Mouse (Mus musculus) thymus, postnatal 10 days (tissue): ENCODE results near the gene Cdk2ap2.
"Not testable (repeated sequence)": the region's sequence is repeated elsewhere in the genome, so short reads cannot be mapped to it uniquely, and the experiment has no call there.

ENCODE experiments used
- DNase-seq, 2 experiments: peaks; one replicate each; pipeline ENCODE4 v3.0.0; 2021; ENCODE audit warnings: low spot score in 2 of 2

The Cdk2ap2 gene

DNA sequence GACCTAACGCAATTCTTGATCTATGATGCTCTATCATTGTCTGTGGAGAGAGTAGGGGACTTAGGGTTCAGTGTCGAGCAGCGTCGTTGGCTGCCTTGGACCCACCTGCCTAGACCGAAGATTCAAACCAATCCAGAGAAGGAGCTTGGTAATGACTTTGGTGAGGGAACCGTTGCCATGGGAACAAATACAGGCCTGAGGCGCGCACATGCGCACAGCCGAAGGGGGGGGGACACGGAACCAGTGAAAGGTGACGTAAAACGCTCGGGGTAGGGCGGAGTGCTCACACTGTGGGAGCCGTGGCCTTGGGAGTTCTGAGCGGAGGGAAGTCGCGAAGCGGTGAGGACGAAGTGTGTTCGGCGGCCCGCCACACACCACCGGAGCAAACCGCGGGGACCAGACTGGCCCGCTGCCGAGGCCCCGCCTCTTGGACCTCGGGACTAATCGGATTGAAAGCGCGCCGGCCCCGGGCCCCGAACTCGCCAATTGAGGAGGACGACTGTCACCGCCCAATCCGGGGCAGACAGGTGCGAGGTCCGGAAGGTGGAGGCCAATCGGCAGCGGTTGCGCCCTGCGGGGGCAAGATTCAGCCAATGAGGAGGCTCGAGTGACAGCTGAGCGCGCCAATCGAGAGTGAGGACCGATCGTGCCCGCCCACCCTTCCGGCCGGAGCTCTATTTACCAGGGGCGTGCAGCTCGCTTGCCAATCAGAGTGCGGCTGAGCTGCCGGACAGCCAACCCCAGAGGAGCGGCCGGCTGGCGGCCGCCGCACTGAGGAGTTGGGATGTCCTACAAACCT lies at the start of gene Cdk2ap2:
Cdk2ap2 (plus strand) TSS at position 541 of the 799 bp plus-strand sequence.
- peak; percentile 98 to 99 for DNase-seq

DNA sequence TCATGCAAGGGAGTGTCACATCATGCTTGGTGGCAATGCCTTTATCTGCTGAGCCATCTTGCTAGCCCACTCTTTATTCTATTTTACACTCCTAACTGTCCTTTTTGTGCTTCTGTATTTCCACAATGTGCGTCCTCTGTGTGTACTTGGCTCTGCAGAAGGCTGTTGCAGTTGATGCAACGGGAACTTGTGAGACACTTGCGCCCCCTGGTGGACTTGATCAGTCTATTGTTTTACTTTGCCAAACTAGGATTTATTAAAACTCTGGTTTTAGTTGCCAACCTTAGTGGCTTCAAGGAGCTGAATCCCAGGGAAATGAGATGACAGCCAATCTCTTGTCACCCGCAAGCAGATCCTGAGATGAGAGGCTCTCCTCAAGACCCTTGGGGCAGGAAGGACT lies 49.1 kb upstream of the Cdk2ap2 start:
- peak; percentile 58 to 90 for DNase-seq

- DNase-seq, result not testable (repeated sequence)
Observed at GRCm38 (mm10) chr19:4049069-4049468, 47.9 kb upstream of the Cdk2ap2 start.

DNA sequence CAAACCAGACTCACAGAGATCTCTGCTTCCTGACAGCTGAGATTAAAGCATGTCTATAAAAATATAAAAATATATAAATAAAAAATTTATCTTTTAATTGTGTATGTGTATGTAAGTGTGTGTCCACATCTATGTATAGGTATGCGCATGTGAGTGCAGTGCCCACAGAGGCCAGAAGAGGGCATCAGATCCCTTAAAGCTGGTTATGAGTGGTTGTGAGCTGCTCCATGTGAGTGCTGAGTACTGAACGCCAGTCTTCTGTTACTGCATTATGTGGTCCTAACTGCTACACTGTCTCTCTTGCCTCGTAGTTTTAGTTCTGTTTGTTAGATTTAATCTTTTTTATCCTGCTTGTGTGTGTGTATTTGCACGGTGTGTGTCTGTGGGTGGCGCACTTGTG lies 46.0 kb upstream of the Cdk2ap2 start:
- DNase-seq, result no peak

DNA sequence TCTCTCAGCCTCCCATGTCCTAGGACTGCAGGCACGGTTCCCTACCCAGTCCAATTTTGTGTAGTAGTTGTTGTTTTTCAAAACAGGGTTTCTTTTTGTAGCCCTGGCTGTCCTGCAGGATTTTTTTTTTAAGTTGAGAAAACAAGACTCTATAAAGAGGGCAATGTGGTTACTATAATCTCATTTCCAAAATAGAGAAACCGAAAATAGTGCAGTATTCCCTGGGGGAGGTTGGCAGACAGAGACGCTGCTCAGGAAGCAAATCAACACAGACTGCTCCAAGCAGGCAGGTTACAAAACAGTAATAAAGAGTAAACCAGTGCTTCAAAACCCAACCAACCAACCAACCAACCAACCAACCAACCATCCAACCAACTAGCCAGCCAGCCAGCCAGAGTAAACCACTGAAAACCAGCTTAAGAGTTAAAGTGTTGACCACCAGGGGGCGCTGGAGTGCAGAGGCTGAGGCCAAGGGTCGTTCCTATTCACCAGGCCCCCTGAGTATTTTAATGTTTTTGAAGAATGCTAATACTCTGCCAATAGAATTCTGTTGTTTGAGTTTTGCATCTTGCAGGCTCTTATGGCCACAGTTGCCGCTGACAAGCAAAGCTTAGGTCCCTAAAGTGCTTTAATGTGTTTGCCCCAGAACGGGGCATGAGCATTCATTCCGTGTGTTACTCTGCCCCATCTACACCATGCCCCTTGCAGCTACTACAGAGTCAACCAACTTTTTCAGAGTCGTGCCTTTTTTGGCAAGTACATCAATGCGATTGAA lies 45.1 kb upstream of the Cdk2ap2 start:
- peak; percentile 42 to 87 for DNase-seq

- DNase-seq, result no peak
Observed at GRCm38 (mm10) chr19:4052516-4053030, 44.4 kb upstream of the Cdk2ap2 start.

- DNase-seq, result no peak
Observed at GRCm38 (mm10) chr19:4054613-4055012, 42.4 kb upstream of the Cdk2ap2 start.

DNA sequence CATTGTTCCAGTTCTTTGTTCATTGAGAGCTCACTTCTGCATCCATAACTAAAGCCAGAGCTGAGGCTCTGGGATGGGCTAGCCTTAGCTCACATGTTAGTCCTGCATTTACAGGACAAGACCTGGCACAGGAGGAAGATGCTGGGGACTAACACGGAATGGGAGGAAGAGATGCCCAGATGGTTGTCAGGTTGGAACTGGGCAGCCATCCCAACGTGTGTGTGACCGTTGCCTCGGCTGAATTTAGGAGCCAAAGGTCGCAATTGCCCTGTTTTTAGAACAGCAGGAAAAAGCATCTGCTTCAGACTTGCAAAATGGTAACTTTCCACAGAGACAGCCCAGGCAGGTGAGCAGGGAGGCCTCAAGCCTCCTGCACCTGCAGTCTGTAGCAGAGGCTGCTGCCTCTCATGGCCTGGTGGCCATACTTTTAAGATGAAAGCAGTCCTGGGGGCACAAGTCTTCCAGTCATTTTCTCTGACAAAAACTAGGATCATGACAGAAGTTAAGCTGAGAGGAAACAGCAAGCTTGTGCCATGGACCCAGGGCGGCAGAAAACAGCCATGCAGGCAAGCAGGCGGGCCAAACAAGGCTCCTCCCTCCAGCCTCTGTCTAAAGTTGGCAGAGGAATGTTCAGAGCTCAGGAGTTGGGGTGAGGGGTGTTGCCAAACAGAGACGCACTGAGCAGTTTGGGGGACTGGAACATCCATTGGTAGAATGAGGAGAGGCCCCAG lies 41.6 kb upstream of the Cdk2ap2 start:
- DNase-seq, result no peak

GRCm38 (mm10) chr19:4055947-4056693 lies 40.9 kb upstream of the Cdk2ap2 start:
- no peak for DNase-seq

DNA sequence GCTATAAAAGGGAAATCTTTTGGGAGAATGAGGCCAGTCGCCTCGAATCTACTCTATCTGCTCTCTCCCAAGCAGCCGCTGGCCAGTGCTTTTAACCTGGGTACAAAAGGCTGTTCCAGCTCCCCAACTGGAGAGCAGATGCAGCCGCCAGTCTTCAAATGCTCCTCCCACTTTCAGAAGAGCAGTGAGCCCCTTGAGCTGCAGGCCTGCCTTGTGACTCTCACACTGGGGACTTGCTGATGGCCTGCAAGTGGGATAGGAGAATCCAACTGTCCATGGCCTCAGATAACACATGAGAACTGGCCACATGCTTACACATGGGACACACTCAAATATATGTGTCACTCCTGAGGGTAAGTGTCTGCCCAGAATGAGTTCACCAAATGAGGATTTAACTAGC lies 40.3 kb upstream of the Cdk2ap2 start:
- DNase-seq, result no peak

GRCm38 (mm10) chr19:4057389-4057788 lies 39.6 kb upstream of the Cdk2ap2 start:
- DNase-seq, result no peak

DNA sequence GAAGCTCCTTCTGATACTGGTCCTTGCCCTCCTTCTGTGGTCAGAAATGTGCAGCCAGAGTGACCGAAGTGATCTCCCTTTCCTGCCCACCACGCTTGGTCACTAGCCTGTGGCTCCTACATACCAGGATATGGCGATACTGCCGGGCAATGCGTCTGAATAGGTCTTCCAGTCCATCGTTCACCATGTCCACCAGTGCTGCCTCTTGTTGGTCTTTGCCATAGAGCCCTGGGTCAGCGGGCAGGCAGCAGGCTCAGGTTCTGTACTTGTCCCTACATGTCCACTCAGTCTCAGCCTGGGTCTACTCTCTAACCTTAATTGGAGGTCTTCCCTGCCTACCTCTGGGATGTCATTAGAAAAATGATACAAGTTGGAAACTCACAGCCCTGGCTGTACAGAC lies 39.0 kb upstream of the Cdk2ap2 start:
- DNase-seq, result no peak

DNA sequence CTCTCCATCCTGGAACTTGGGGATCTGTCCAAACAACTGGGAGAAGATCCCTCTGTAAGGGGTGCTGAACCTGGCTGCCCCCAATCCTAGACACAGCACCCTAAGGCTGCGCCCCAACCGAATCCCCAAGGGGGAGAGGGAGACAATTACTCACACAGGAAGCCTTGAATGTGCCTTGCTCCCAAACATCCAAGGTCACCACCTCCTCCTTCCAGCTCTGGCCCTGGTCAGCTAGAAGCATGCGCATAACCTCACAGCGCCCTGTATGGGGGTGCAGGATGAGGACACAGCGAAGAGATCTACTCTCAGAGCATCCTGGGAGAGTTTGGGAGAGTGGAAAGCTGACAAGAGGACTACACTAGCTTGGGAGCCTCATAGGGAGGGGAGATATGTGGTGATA lies 38.4 kb upstream of the Cdk2ap2 start:
- no peak for DNase-seq

GRCm38 (mm10) chr19:4059069-4059740 lies 37.8 kb upstream of the Cdk2ap2 start, which contains the start of gene Gstp3:
TSS of gene Gstp3 (minus strand) at chr19:4059569.
- peak; percentile 28 to 35 for DNase-seq

GRCm38 (mm10) chr19:4060044-4060898 lies 36.7 kb upstream of the Cdk2ap2 start:
- not testable (repeated sequence) for DNase-seq

DNA sequence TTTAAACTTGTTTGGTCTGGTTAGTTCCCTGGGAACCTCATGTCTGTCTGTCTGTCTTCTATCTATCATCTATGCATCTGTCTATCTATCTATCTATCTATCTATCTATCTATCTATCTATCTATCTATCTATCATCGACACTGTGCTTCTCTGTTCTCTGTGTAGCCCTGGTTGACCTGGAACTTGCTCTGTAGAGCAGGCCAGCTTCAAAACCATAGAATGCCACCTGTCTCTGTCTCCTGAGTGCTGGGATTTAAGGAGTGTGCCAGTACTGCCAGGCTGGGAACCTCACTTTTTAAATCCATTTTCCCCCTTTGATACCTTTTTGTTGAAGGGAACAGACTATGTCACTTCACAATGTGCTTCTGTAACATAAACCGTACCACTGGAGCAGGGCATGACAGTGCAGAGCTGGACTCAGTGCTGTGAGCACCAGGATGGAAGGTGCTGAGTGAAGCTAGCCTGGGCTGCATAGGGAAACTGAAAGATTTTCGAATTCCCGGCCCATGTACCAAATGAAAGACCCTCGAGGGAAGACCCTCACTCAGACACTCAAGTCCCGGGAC lies 36.0 kb upstream of the Cdk2ap2 start:
- DNase-seq, result no peak

DNA sequence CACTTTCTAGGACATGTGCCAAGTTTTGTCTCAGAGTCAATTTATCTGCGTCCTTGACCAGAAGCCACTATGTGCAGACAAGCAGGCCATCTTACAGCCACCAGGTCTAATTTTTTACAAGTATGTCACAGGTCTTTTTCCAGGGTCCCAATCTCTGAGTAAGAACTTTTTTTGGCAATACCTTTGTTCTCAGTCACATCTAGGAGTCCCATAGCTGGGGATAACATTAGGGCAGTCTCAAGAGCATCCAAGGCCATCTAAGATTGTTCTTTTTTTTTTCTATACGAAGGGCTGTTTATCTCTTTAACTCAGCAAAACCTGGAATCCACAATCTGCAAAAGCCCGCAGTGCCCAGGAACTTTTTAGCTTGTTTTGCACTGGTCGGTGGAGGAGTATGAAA lies 33.6 kb upstream of the Cdk2ap2 start:
- DNase-seq, result not testable (repeated sequence)

- not testable (repeated sequence) for DNase-seq
Observed at GRCm38 (mm10) chr19:4064501-4064900, 32.5 kb upstream of the Cdk2ap2 start.

GRCm38 (mm10) chr19:4066280-4066679 lies 30.7 kb upstream of the Cdk2ap2 start:
- DNase-seq, result no peak
